Mouse (Mus musculus) forebrain, embryonic 14.5 days (tissue): Measurements from ENCODE around the gene Dapp1. TPM values are rescaled to one million over a fixed set of nuclear protein-coding genes. Genes with fewer than 3 reads are reported as not detected.

ENCODE experiments used
- ATAC-seq: fragments of 200-750 bp; cut with Nextera tagmentation; 2 replicates; pipeline ENCODE4 v1.8.0; 2017; ENCODE audit warnings: mild to moderate bottlenecking, moderate library complexity
- DNase-seq: peaks from one replicate; pipeline ENCODE4 v3.0.0-alpha.2; 2015; ENCODE audit warnings: low spot score
- H3K27ac ChIP-seq: fragments of 300-500 bp; sonication (generic); 2 replicates; pipeline ENCODE4 v1.5.1; 2014; ENCODE audit warnings: low read depth, mild to moderate bottlenecking, control low read depth, low read length, moderate library complexity
- H3K27me3 ChIP-seq: fragments of 300-500 bp; sonication (generic); replicated peaks from 2 replicates; pipeline ENCODE4 v1.6.1; 2014; ENCODE audit warnings: low read length, control low read depth, mixed read lengths; ENCODE audit not compliant: control insufficient read depth, insufficient read depth
- H3K36me3 ChIP-seq: fragments of 300-500 bp; sonication (generic); 2 replicates; pipeline ENCODE4 v1.6.1; 2014; ENCODE audit warnings: low read length, control low read depth; ENCODE audit not compliant: control insufficient read depth, insufficient read depth
- H3K4me1 ChIP-seq: fragments of 300-500 bp; sonication (generic); 2 replicates; pipeline ENCODE4 v1.6.1; 2014; ENCODE audit warnings: antibody characterized with exemption, low read length, control low read depth; ENCODE audit not compliant: control insufficient read depth, insufficient read depth
- H3K4me2 ChIP-seq: fragments of 300-500 bp; sonication (generic); 2 replicates; pipeline ENCODE4 v1.6.1; 2014; ENCODE audit warnings: mild to moderate bottlenecking, control low read depth, low read length
- H3K4me3 ChIP-seq: fragments of 300-500 bp; sonication (generic); 2 replicates; pipeline ENCODE4 v1.5.1; 2014; ENCODE audit warnings: low read depth, low read length, control low read depth
- H3K9ac ChIP-seq: fragments of 300-500 bp; sonication (generic); 2 replicates; pipeline ENCODE4 v1.6.1; 2014; ENCODE audit warnings: mild to moderate bottlenecking, low read length, control low read depth, moderate library complexity
- H3K9me3 ChIP-seq: fragments of 300-500 bp; sonication (generic); replicated peaks from 2 replicates; pipeline ENCODE4 v1.6.1; 2016; ENCODE audit warnings: low read length, control low read depth, mixed read lengths; ENCODE audit not compliant: control insufficient read depth
- WGBS: fragments of 180-500 bp; shearing (Covaris S2); extraction: QIAGEN DNeasy Blood & Tissue Kit; methylation state at CpG from one replicate; pipeline ENCODE4 v1.1.7; 2014; 5-methylcytosine and 5-hydroxymethylcytosine counted together
- polyA plus RNA-seq: library from polyadenylated mRNA; unstranded; fragments of >200 nt; fragmentation: Nextera tagmentation; extraction: Ambion mirVana; gene quantifications from 2 replicates; pipeline ENCODE4 v1.2.1, GENCODE M21; 2014

Gene Dapp1
- polyA plus RNA-seq, 1 experiment from 2014 or later, result 2.4 TPM

- Histone ChIP-seq H3K27ac (no peak overlapping the region), H3K9me3 (no peaks in the 10 kb centered on the region), H3K4me2 (no peak overlapping the region), H3K4me3 (no peak overlapping the region), H3K36me3 (no peaks in the 10 kb centered on the region), H3K27me3 (no peaks in the 10 kb centered on the region), H3K4me1 (no peaks in the 10 kb centered on the region), H3K9ac (no peak overlapping the region)
- no peak for DNase-seq
- ATAC-seq, result no peak
- WGBS, result 89% methylated on average over 6 of the region's 6 CpGs
These were observed 37.6 kb downstream of the Dapp1 start for GRCm38 (mm10) chr3:137943737-137944154.

GRCm38 (mm10) chr3:137942098-137942622 lies 39.2 kb downstream of the Dapp1 start:
- H3K27ac ChIP-seq, result no peak overlapping the region
- no peak overlapping the region for H3K9ac ChIP-seq
- H3K36me3 ChIP-seq, result no peaks in the 10 kb centered on the region
- WGBS, result 90% methylated on average over 12 of the region's 12 CpGs
- DNase-seq (no peak), ATAC-seq (no peak)
- H3K9me3 ChIP-seq, result no peaks in the 10 kb centered on the region
- no peaks in the 10 kb centered on the region for H3K4me1 ChIP-seq
- H3K27me3 ChIP-seq, result no peaks in the 10 kb centered on the region
- H3K4me2 ChIP-seq, result no peak overlapping the region
- no peak overlapping the region for H3K4me3 ChIP-seq

- ATAC-seq (no peak), DNase-seq (no peak)
- H3K27ac ChIP-seq, result no peak overlapping the region
- H3K9ac ChIP-seq, result no peak overlapping the region
- H3K4me1 ChIP-seq, result no peaks in the 10 kb centered on the region
- H3K9me3 ChIP-seq, result no peaks in the 10 kb centered on the region
- H3K27me3 ChIP-seq, result no peaks in the 10 kb centered on the region
- no peaks in the 10 kb centered on the region for H3K36me3 ChIP-seq
- no peak overlapping the region for H3K4me3 ChIP-seq
- H3K4me2 ChIP-seq, result no peak overlapping the region
These were observed 39.8 kb downstream of the Dapp1 start for GRCm38 (mm10) chr3:137941555-137941954.

- H3K36me3 ChIP-seq, result no peaks in the 10 kb centered on the region
- no peaks in the 10 kb centered on the region for H3K4me1 ChIP-seq
- H3K4me3 ChIP-seq, result no peak overlapping the region
- H3K9me3 ChIP-seq, result no peaks in the 10 kb centered on the region
- ATAC-seq (no peak), DNase-seq (no peak)
- no peak overlapping the region for H3K4me2 ChIP-seq
- H3K27me3 ChIP-seq, result no peaks in the 10 kb centered on the region
- H3K9ac ChIP-seq, result no peak overlapping the region
- 71% methylated on average over 4 of the region's 4 CpGs for WGBS
- H3K27ac ChIP-seq, result no peak overlapping the region
These were observed 40.6 kb downstream of the Dapp1 start for GRCm38 (mm10) chr3:137940757-137941156.

- no peaks in the 10 kb centered on the region for H3K36me3 ChIP-seq
- no peak overlapping the region for H3K9ac ChIP-seq
- H3K4me1 ChIP-seq, result no peaks in the 10 kb centered on the region
- 39% methylated on average over 6 of the region's 6 CpGs for WGBS
- no peaks in the 10 kb centered on the region for H3K9me3 ChIP-seq
- no peak overlapping the region for H3K27ac ChIP-seq
- no peak overlapping the region for H3K4me3 ChIP-seq
- H3K4me2 ChIP-seq, result peak overlapping the region; percentile 18; the same call in 1 of the 2 replicates
- H3K27me3 ChIP-seq, result no peaks in the 10 kb centered on the region
- ATAC-seq (peak; percentile 75), DNase-seq (peak; percentile 60)
These were observed 42.7 kb downstream of the Dapp1 start for GRCm38 (mm10) chr3:137938608-137939007.

GRCm38 (mm10) chr3:137936541-137936940 lies 44.8 kb downstream of the Dapp1 start:
- H3K4me2 ChIP-seq, result no peak overlapping the region
- H3K4me1 ChIP-seq, result no peaks in the 10 kb centered on the region
- 0 out of 2 replicates have a peak, but pooled peaks cover 2% of the 10 kb centered on the region for H3K36me3 ChIP-seq
- no peak overlapping the region for H3K27ac ChIP-seq
- no peaks in the 10 kb centered on the region for H3K27me3 ChIP-seq
- DNase-seq, result no peak
- no peak for ATAC-seq
- WGBS, result 47% methylated on average over 6 of the region's 6 CpGs
- H3K4me3 ChIP-seq, result no peak overlapping the region
- no peaks in the 10 kb centered on the region for H3K9me3 ChIP-seq
- no peak overlapping the region for H3K9ac ChIP-seq

GRCm38 (mm10) chr3:137935570-137936525 lies 45.5 kb downstream of the Dapp1 start:
- WGBS, result 52% methylated on average over 5 of the region's 5 CpGs
- Histone ChIP-seq H3K9me3 (no peaks in the 10 kb centered on the region), H3K9ac (no peak overlapping the region), H3K4me1 (no peaks in the 10 kb centered on the region), H3K4me3 (no peak overlapping the region), H3K27me3 (no peaks in the 10 kb centered on the region), H3K27ac (no peak overlapping the region), H3K4me2 (no peak overlapping the region), H3K36me3 (0 out of 2 replicates have a peak, but pooled peaks cover 4% of the 10 kb centered on the region)
- DNase-seq, result no peak
- ATAC-seq, result no peak

GRCm38 (mm10) chr3:137933986-137934385 lies 47.4 kb downstream of the Dapp1 start:
- DNase-seq (no peak), ATAC-seq (no peak)
- peaks cover 17% of the 10 kb centered on the region for H3K36me3 ChIP-seq
- no peaks in the 10 kb centered on the region for H3K9me3 ChIP-seq
- no peaks in the 10 kb centered on the region for H3K27me3 ChIP-seq
- H3K9ac ChIP-seq, result no peak overlapping the region
- no peaks in the 10 kb centered on the region for H3K4me1 ChIP-seq
- H3K4me2 ChIP-seq, result no peak overlapping the region
- 92% methylated on average over 3 of the region's 3 CpGs for WGBS
- no peak overlapping the region for H3K4me3 ChIP-seq
- no peak overlapping the region for H3K27ac ChIP-seq

GRCm38 (mm10) chr3:137932748-137933147 lies 48.6 kb downstream of the Dapp1 start:
- H3K9ac ChIP-seq, result no peak overlapping the region
- H3K4me3 ChIP-seq, result no peak overlapping the region
- no peak overlapping the region for H3K4me2 ChIP-seq
- no peaks in the 10 kb centered on the region for H3K27me3 ChIP-seq
- H3K36me3 ChIP-seq, result peaks cover 23% of the 10 kb centered on the region
- H3K27ac ChIP-seq, result no peak overlapping the region
- WGBS, result 87% methylated on average over 7 of the region's 7 CpGs
- no peaks in the 10 kb centered on the region for H3K9me3 ChIP-seq
- no peak for ATAC-seq
- no peak for DNase-seq
- no peaks in the 10 kb centered on the region for H3K4me1 ChIP-seq
